Mouse (Mus musculus): Measurements from ENCODE around the gene Etv3. TPM values are rescaled to one million over a fixed set of nuclear protein-coding genes. Genes with fewer than 3 reads are reported as not detected.

The Etv3 gene
- polyA plus RNA-seq, 1 experiment = 4.6 TPM

- Histone ChIP-seq H3K36me3 (ENCODE audit: control insufficient read depth, insufficient read depth) (no peaks in the 10 kb centered on the region), H3K27me3 (ENCODE audit: control insufficient read depth, insufficient read depth, insufficient read length) (peaks cover under 1% of the 10 kb centered on the region), H3ac (ENCODE audit: control insufficient read depth, insufficient read length) (no peak overlapping the region), H3K4me3 (no peak overlapping the region), H3K79me2 (ENCODE audit: control insufficient read depth, insufficient read depth) (no peaks in the 10 kb centered on the region), H3K4me2 (ENCODE audit: low read depth) (no peak overlapping the region)
- TF ChIP-seq MYOG (IDR thresholded peaks at IDR 0.05; ENCODE audit: control insufficient read depth in 1 of 3, insufficient read depth in 1 of 3, insufficient read length in 2 of 3, low read depth in 2 of 3) = no peak
- no peak for TF ChIP-seq E2F4 (IDR thresholded peaks at IDR 0.05; ENCODE audit: insufficient read depth)
- TF ChIP-seq REST (IDR thresholded peaks at IDR 0.05; ENCODE audit: insufficient read depth, insufficient read length) = no peak
- TF ChIP-seq MAX (IDR thresholded peaks at IDR 0.05; ENCODE audit: low read depth) = no peak
- TF ChIP-seq TCF12 (IDR thresholded peaks at IDR 0.05; ENCODE audit: insufficient read depth, poor library complexity, severe bottlenecking) = no peak
- TF ChIP-seq POLR2AphosphoS2 (IDR thresholded peaks at IDR 0.05; ENCODE audit: insufficient read length, low read depth) = no peak
- TF ChIP-seq SRF (IDR thresholded peaks at IDR 0.05; ENCODE audit: control insufficient read depth, insufficient read length, low read depth) = no peak
- no peak for TF ChIP-seq USF1 (IDR thresholded peaks at IDR 0.05; ENCODE audit: low read depth)
- TF ChIP-seq CEBPB (IDR thresholded peaks at IDR 0.05; ENCODE audit: insufficient read depth, poor library complexity, severe bottlenecking) = no peak
- no peak for TF ChIP-seq MYOD1 (IDR thresholded peaks at IDR 0.05; ENCODE audit: control insufficient read depth in 1 of 3, insufficient read length in 2 of 3, low read depth in 2 of 3)
- no peak for TF ChIP-seq POLR2A (IDR thresholded peaks at IDR 0.05; ENCODE audit: insufficient read length, low read depth)
- no peak for TF ChIP-seq TCF3 (IDR thresholded peaks at IDR 0.05; ENCODE audit: insufficient read length, low read depth)
Measured at GRCm38 (mm10) chr3:87568681-87569080, 43.5 kb downstream of the Etv3 start.

- H3K4me3 ChIP-seq = no peak overlapping the region
- no peaks in the 10 kb centered on the region for H3K36me3 ChIP-seq (ENCODE audit: control insufficient read depth, insufficient read depth)
- no peak overlapping the region for H3K4me2 ChIP-seq (ENCODE audit: low read depth)
- peaks cover 4% of the 10 kb centered on the region for H3K27me3 ChIP-seq (ENCODE audit: control insufficient read depth, insufficient read depth, insufficient read length)
- no peaks in the 10 kb centered on the region for H3K79me2 ChIP-seq (ENCODE audit: control insufficient read depth, insufficient read depth)
- TF ChIP-seq USF1 (IDR thresholded peaks at IDR 0.05; ENCODE audit: low read depth) = no peak
- no peak for TF ChIP-seq SRF (IDR thresholded peaks at IDR 0.05; ENCODE audit: control insufficient read depth, insufficient read length, low read depth)
- TF ChIP-seq CEBPB (IDR thresholded peaks at IDR 0.05; ENCODE audit: insufficient read depth, poor library complexity, severe bottlenecking) = no peak
- TF ChIP-seq POLR2AphosphoS2 (IDR thresholded peaks at IDR 0.05; ENCODE audit: insufficient read length, low read depth) = no peak
- no peak for TF ChIP-seq MAX (IDR thresholded peaks at IDR 0.05; ENCODE audit: low read depth)
- no peak for TF ChIP-seq REST (IDR thresholded peaks at IDR 0.05; ENCODE audit: insufficient read depth, insufficient read length)
- no peak for TF ChIP-seq MYOG (IDR thresholded peaks at IDR 0.05; ENCODE audit: control insufficient read depth in 1 of 3, insufficient read depth in 1 of 3, insufficient read length in 2 of 3, low read depth in 2 of 3)
- no peak for TF ChIP-seq E2F4 (IDR thresholded peaks at IDR 0.05; ENCODE audit: insufficient read depth)
- no peak for TF ChIP-seq TCF12 (IDR thresholded peaks at IDR 0.05; ENCODE audit: insufficient read depth, poor library complexity, severe bottlenecking)
- TF ChIP-seq POLR2A (IDR thresholded peaks at IDR 0.05; ENCODE audit: insufficient read length, low read depth) = no peak
- TF ChIP-seq MYOD1 (IDR thresholded peaks at IDR 0.05; ENCODE audit: control insufficient read depth in 1 of 3, insufficient read length in 2 of 3, low read depth in 2 of 3) = no peak
- TF ChIP-seq TCF3 (IDR thresholded peaks at IDR 0.05; ENCODE audit: insufficient read length, low read depth) = no peak
- no peak overlapping the region for H3ac ChIP-seq (ENCODE audit: control insufficient read depth, insufficient read length)
Measured at GRCm38 (mm10) chr3:87575766-87576165, 50.6 kb downstream of the Etv3 start.

- Histone ChIP-seq H3K36me3 (ENCODE audit: control insufficient read depth, insufficient read depth) (no peaks in the 10 kb centered on the region), H3K27me3 (ENCODE audit: control insufficient read depth, insufficient read depth, insufficient read length) (no peaks in the 10 kb centered on the region), H3ac (ENCODE audit: control insufficient read depth, insufficient read length) (no peak overlapping the region), H3K4me3 (no peak overlapping the region), H3K79me2 (ENCODE audit: control insufficient read depth, insufficient read depth) (no peaks in the 10 kb centered on the region), H3K4me2 (ENCODE audit: low read depth) (no peak overlapping the region)
- no peak for TF ChIP-seq SRF (IDR thresholded peaks at IDR 0.05; ENCODE audit: control insufficient read depth, insufficient read length, low read depth)
- TF ChIP-seq TCF12 (IDR thresholded peaks at IDR 0.05; ENCODE audit: insufficient read depth, poor library complexity, severe bottlenecking) = no peak
- no peak for TF ChIP-seq MAX (IDR thresholded peaks at IDR 0.05; ENCODE audit: low read depth)
- TF ChIP-seq REST (IDR thresholded peaks at IDR 0.05; ENCODE audit: insufficient read depth, insufficient read length) = no peak
- no peak for TF ChIP-seq MYOD1 (IDR thresholded peaks at IDR 0.05; ENCODE audit: control insufficient read depth in 1 of 3, insufficient read length in 2 of 3, low read depth in 2 of 3)
- TF ChIP-seq E2F4 (IDR thresholded peaks at IDR 0.05; ENCODE audit: insufficient read depth) = no peak
Measured at GRCm38 (mm10) chr3:87582259-87582658, 57.1 kb downstream of the Etv3 start.

Other genes starting within 250 kb of the Etv3 start
- gene Cd5l, start 167.5 kb upstream of the Etv3 start, polyA plus RNA-seq (2012; fragmentation: generic; extraction: Trizol) = not detected
- gene Fcrl1, start 149.0 kb upstream of the Etv3 start, polyA plus RNA-seq (2012; fragmentation: generic; extraction: Trizol) = not detected
- not detected for gene Fcrl5, start 89.6 kb upstream of the Etv3 start, polyA plus RNA-seq (2012; fragmentation: generic; extraction: Trizol)
- gene Arhgef11, start 92.2 kb downstream of the Etv3 start, polyA plus RNA-seq (2012; fragmentation: generic; extraction: Trizol) = 6.1 TPM
- 0.01 TPM for gene Lrrc71, start 223.2 kb downstream of the Etv3 start, polyA plus RNA-seq (2012; fragmentation: generic; extraction: Trizol)

All from myocyte (in vitro differentiated cells).